In genomic region chr1:156665777-156666176, GRCm38 (mm10) we compare ENCODE assay signal across 17 mouse cellular contexts.
"Had no signal": no experiment of that assay in that cellular context is flagged by ENCODE, and none has a peak within 500 bp of the region (broad histone marks: within the 10 kb centered on the region; RNA-seq: fewer than 3 reads in every experiment).

No protein-coding gene starts in this region.

- H3K27me3 ChIP-seq: lung, embryonic 15.5 days; midbrain, embryonic 12.5 days; neural tube, embryonic 13.5 days; neural tube, embryonic 15.5 days; stomach, embryonic 15.5 days had no signal

- DNase-seq: lung, adult 2 months; lung, postnatal 4 days; midbrain, embryonic 14.5 days; retina, postnatal 1 day; right cerebral cortex, adult 18-20 months; right cerebral cortex, postnatal 25 days; thymus, adult 2 months; thymus, postnatal 25 days; thymus, postnatal 4 days had no signal

- H3K4me3 ChIP-seq: lung, embryonic 15.5 days; midbrain, embryonic 10.5 days; midbrain, embryonic 12.5 days; myocyte; neural tube, embryonic 13.5 days; neural tube, embryonic 15.5 days; stomach, embryonic 15.5 days had no signal

- H3K36me3 ChIP-seq: lung, embryonic 15.5 days; midbrain, embryonic 12.5 days; neural tube, embryonic 15.5 days; stomach, embryonic 15.5 days had no signal

- H3K9me3 ChIP-seq: lung, embryonic 15.5 days; midbrain, embryonic 10.5 days; midbrain, embryonic 12.5 days; neural tube, embryonic 13.5 days; neural tube, embryonic 15.5 days; stomach, embryonic 15.5 days had no signal

- H3K27ac ChIP-seq: lung, embryonic 15.5 days; midbrain, embryonic 12.5 days; neural tube, embryonic 13.5 days; neural tube, embryonic 15.5 days; stomach, embryonic 15.5 days; stomach, postnatal 0 days had no signal

- H3K9ac ChIP-seq: lung, embryonic 15.5 days; midbrain, embryonic 12.5 days; neural tube, embryonic 13.5 days; neural tube, embryonic 15.5 days; stomach, embryonic 15.5 days had no signal
